Mouse (Mus musculus) heart, adult 10 weeks (tissue): Measurements from ENCODE around the gene Vmn1r49. TPM values are rescaled to one million over a fixed set of nuclear protein-coding genes. Genes with fewer than 3 reads are reported as not detected.

Experiments used
- polyA plus RNA-seq: library from polyadenylated mRNA; stranded (reverse); fragments of 350-450 nt; fragmentation: Illumina TruSeq; extraction: RNeasy Lipid Tissue Mini Kit (QIAGEN cat#74804); gene quantifications from one replicate; pipeline ENCODE4 v1.2.3, GENCODE M21; 2014; ENCODE audit warnings: low read depth, low replicate concordance

The Vmn1r49 gene
- polyA plus RNA-seq = not detected

DNA sequence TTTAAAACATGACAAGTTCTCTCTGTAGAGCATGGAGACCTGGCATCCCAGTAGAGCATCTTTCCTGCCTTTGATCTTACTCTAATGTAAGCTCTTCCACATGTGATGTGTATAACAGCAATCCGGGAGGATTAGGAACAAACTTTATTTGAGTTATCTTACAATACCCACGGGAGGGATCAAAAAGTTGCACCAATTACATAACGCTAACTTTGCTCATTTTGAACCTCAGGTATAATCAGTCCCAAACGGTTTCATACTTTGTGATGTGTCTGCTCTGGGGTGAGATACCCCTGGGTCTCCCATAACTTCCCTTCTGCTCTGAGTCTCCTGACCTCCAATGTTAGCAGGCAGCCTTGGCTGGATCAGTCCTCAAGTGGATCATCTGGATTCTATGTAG lies at the start of gene Vmn1r49:
Gene Vmn1r49, minus strand, starts transcription at position 101 of the 400 bp plus-strand sequence.

DNA sequence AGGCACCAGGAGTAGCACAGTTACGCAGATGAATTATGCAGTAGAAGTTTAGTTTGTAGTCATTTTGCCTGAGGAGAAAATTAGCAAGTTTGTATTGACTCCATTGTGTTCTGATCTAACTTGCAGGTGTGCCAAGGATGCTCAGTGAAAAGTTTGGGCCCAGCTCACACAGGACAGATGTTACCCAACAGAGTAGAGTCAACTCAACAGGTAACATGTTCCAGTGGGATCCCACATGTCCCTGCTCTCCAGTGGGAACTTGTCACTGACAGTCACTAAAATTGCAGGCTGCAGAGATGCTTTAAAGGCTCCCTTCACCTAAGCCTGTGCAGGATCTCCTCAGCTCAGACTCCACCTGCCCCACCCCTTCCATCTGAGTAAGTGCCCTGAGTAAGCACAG lies 44.0 kb upstream of the Vmn1r49 start, which contains the start of gene Vmn1r51:
Gene Vmn1r51, plus strand, starts transcription at position 301 of the 400 bp plus-strand sequence.

DNA sequence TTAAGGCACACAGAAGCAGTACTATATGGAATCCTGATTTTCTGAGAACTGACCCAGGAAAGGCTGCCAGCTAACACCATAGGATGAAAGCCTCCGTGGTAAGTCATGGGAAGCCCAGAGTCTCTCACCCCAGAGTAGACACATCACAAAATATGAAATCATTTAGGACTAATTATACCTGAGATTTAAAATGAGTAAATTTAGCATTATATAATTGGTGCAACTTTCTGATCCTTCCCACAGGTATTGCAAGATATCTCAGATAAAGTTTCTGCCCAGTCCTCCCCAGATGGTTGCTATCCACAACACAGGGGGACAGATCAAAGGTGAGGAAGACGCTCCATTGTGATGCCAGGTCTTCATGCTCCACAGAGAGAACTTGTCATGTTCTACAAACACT lies 22.8 kb upstream of the Vmn1r49 start, which contains the start of gene Vmn1r50:
Gene Vmn1r50, plus strand, starts transcription at position 301 of the 400 bp plus-strand sequence.

DNA sequence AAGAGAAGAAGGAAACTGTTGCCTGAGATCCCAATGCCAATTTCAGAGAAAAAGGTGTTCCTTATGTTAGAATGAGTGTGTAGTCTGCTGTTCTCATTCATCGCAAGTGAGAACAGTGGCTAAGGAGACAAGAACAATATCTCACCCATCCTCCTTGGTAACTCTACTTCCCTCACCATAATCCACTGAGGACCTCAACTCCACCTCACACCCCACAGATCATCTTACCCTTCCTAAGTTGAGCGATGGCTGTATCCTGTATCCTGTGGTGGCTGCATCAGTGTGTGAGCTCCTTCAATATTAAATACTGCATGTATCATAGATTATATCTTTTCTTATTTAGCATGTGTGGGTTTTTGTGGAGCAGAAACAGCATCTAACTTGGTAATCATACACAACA lies 41.6 kb downstream of the Vmn1r49 start, which contains the start of gene Vmn1r48:
Gene Vmn1r48, minus strand, starts transcription at position 101 of the 400 bp plus-strand sequence.

Other genes with a start within 250 kb of the Vmn1r49 start
- gene Vmn1r42, start 202.1 kb downstream of the Vmn1r49 start, polyA plus RNA-seq = not detected
- gene Vmn1r43, start 202.1 kb downstream of the Vmn1r49 start, polyA plus RNA-seq = not detected
- gene Vmn1r44, start 194.8 kb downstream of the Vmn1r49 start, polyA plus RNA-seq = not detected
- gene Vmn1r45, start 137.9 kb downstream of the Vmn1r49 start, polyA plus RNA-seq = not detected
- gene Vmn1r46, start 109.2 kb downstream of the Vmn1r49 start, polyA plus RNA-seq = not detected
- not detected for gene Vmn1r47, start 62.4 kb downstream of the Vmn1r49 start, polyA plus RNA-seq
- not detected for gene Vmn1r48, start 41.7 kb downstream of the Vmn1r49 start, polyA plus RNA-seq
- gene Vmn1r50, start 22.9 kb upstream of the Vmn1r49 start, polyA plus RNA-seq = not detected
- not detected for gene Vmn1r51, start 44.1 kb upstream of the Vmn1r49 start, polyA plus RNA-seq
- gene Vmn1r52, start 96.3 kb upstream of the Vmn1r49 start, polyA plus RNA-seq = not detected
- not detected for gene V1ra8, start 124.3 kb upstream of the Vmn1r49 start, polyA plus RNA-seq
- not detected for gene Vmn1r53, start 145.9 kb upstream of the Vmn1r49 start, polyA plus RNA-seq
- not detected for gene Vmn1r54, start 167.8 kb upstream of the Vmn1r49 start, polyA plus RNA-seq
- not detected for gene BC048671, start 222.7 kb upstream of the Vmn1r49 start, polyA plus RNA-seq
- gene Chst13, start 246.7 kb upstream of the Vmn1r49 start, polyA plus RNA-seq = not detected